Mouse (Mus musculus) heart, adult 18-20 months (tissue): ENCODE results near the gene Cep72. TPM values are rescaled to one million over a fixed set of nuclear protein-coding genes. Genes with fewer than 3 reads are reported as not detected.
"Not testable (repeated sequence)": the region's sequence is repeated elsewhere in the genome, so short reads cannot be mapped to it uniquely, and the experiment has no call there.

Experiments
- DNase-seq, 2 experiments: peaks; one replicate each; pipeline ENCODE4 v3.0.0; 2021 to 2022; ENCODE audit warnings: mixed read lengths in 1 of 2
- total RNA-seq, 2 experiments: library from RNA; stranded (reverse); gene quantifications; 2 replicates each; pipeline ENCODE4 v1.2.3; 2021

The Cep72 gene
- total RNA-seq, 2 experiments from 2014 or later, result 0.57 to 0.90 TPM

DNA sequence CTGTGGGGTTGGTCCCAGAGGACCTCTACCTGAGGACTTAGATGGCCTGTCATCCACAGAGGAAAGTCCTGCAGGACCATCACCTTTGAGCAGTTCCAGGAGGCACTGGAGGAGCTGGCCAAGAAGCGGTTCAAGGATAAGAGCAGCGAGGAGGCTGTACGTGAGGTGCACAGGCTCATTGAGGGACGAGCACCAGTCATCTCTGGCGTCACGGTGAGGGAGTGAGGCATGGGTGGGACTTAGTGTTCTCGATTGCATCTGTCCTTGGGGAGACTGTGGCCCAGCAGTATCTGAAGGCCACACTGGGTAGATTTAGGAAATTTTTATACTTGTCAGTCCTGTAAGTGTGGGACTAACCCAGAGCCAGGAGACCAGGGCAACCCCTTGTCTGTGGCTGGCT is 31.4 kb downstream of the Cep72 start:
- no peak for DNase-seq

DNA sequence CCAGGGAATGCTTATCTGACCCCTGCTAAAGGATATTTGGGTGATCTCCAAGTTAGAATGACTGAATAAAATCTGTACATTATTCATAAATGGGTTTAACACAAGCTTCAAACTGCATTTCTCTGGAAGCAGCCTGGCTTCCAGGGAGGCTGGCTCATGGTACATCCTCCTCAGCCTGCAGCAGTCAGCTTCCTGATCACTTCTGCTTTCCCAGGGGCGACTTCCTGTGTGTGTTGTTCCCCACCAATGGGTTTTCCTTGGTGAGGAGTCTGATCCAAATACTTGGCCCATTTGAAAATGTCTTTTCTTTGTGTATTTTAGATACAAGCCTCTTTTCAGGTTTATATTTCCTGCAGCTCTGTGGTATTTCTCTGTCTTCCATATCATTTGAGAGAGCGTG is 33.1 kb downstream of the Cep72 start:
- peak in 1 of 2 experiments; percentile 42 for DNase-seq

- no peak for DNase-seq
Measured at GRCm38 (mm10) chr13:74028116-74028515, 34.0 kb downstream of the Cep72 start.

GRCm38 (mm10) chr13:74026215-74026614 is 35.9 kb downstream of the Cep72 start:
- peak; percentile 75 to 79 for DNase-seq

DNA sequence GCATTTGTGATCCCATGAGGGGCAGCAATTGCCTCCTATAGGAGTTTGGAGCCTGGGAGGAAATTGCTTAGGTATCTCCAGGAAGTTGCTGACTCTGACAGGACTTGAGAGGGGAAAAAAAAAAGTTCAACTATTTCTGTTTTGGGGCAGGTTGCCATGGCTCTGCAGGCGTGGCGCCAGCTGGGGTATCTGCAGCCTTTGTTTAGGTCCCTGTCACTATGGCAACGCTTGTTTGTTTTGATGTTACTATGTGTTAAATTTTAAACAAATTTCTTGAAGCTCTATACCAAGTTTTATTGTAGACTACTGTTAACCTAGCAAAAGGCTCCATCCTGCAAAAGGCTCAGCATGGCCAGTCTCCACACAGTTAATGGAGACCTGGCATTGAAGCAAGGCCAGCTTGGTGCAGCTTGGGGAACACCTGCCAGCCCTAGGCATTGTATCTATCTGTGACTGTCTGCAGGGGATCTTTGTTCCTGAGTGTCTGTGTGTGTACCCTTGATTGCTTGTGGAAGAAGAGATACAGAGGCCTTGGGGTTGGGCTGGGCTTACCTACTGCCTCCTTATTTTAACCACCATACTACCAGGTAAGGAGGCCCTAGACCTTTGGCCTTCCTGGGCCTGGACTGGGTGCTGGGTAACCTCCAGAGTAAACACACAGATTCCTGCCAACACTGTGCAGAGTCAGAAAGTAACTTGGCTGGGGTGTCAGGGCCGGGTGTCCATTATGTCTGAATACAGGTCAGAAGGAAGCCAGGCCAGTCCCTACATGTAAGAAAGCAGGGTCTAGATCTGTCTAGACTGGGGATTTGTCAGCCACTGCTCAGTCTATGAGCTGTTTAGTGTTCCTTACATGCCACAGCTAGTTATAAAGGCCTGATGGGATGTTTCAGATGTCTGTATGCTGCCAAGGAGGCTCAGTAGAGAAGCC is 36.7 kb downstream of the Cep72 start:
- peak; percentile 75 to 79 for DNase-seq

DNA sequence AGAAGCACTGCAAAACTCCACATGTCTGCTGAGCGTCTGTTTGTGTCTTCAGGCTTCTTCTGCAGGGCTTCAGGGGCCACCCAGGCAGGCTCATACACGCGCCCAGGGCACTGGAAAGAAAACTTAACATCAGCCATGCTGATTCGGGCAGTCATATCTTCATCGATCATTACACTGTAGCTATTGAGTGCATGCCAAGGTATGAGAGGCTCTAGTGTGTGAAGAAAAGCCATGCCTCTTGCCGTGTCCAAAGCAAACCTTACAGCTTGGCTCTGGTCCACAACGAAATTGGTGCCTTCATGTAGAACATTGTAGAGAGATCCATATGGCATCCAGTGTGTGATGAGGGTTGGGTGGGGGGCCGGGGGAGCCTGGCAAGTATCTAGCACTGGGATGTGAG is 43.1 kb downstream of the Cep72 start:
- DNase-seq, result not testable (repeated sequence)

DNA sequence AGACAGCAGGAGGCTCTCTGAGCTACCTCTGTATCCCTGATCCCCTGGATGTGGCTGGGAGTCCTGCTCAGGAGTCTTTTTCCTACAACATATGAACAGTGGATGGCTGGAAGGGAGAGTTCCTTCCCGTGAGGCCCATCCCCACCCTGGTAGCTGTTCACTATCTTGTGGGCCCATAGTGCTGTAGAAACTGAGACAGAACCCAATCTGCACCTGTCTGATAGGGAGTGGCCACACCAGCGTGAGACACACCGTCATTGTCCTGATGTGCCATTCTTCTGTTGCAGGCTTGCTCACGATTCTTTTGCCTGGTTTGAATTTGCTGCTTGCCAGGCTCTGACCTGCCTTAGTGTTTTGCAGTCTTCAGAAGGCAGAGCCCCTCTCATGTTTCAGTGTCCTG is 44.7 kb downstream of the Cep72 start:
- no peak for DNase-seq

DNA sequence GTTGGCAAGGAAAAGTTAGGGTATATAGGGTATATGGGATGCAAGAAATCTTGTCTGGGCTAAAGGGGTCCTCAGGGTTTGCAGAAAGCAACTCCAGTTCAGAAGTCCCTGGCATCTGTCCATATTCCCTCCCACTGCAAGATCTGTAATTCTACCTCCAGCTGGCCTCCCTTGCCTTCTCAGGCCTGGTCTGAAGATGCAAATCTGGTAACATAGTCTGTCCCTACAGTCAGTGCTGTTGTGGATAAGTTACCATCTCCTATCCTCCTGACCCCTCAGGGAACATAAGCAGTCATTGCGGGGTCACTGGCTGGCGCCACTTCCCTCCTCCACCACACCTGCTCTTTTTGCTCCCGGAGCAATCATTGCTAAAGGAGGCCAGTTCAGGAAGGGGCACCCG is 46.2 kb downstream of the Cep72 start:
- DNase-seq, result no peak

DNA sequence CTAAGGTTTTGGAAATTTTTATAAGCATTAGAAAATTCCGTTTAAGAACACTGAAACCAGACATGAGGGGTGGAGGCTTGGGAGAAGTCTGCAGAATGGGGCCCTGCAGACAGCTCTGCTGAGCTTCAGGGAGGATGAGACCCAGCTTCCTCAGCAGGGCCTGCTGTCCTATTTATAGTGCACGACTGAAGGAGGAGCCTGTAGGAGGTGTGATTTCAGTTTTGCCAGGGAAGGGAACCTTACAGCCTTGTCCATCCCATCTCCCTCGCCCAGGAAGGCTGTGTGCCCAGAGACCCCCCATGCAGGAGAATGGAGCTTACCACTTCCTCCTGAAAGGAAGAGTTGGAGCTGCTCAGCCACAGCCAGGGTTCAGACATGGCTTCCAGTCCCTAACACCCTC is 51.4 kb downstream of the Cep72 start:
- peak in 1 of 2 experiments; percentile 31 for DNase-seq

DNA sequence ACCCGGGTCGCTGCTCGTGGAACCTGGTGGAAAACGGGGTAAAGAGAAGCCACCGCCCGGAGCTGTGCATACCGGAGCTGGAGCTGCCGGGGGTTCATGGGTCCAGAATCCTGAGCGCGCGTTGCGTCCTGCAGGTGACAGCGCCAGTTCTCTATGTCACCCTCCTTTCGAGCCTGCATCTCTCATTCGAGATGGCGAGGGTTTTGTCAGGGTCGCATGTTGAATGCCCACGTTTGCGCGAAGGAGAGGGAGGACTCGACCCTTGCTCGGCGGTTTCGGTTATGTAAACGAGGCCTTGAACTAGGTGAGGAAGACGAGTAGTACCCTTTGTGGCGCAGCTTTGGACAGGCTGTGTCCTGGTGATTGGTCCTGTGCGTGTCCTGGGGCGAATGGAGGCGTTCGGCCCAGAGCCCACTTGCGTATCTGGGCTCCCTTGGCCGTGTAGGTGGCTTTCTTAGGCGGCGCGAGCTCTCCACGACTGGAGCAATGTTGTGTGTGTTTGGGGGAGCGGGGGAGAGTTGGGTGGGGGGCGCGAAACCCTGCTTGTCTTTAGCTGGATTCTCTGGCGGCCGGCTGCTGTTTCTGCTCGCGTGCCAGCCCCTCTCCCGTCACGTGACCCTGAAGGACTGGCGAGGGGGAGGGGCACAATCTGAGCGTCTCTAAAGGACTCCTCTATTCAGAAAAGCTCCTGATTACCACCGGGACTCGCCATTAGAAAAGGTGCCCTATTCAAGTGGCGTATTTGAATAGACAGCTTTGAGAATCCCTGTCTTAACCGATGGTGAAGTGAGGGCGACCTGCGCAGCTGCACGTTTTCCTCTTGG is 52.1 kb downstream of the Cep72 start:
- peak; percentile 89 for DNase-seq

- peak; percentile 96 to 98 for DNase-seq
Measured at GRCm38 (mm10) chr13:74008948-74009718, 53.0 kb downstream of the Cep72 start, which contains the start of gene Tppp. Gene Tppp, plus strand, starts transcription at chr13:74009407.

DNA sequence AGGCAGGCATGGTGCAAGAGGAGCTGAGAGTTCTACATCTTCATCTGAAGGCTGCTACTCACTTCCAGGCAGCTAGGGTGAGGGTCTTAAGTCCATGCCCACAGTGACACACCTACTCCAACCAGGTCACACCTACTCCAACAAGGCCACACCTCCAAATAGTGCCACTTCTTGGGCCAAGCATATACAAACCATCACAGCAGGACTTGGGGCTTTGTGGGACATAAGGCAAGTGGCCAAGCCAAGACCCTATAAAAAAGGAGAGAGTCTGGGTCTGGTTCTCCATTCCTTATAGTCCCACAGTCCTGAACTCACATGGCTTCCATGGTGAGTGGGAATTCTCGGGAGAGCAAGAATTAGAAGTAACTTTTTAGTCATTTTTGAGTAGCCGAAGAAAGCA is 53.9 kb downstream of the Cep72 start:
- not testable (repeated sequence) for DNase-seq

GRCm38 (mm10) chr13:74006881-74007280 is 55.2 kb downstream of the Cep72 start:
- DNase-seq, result not testable (repeated sequence)

GRCm38 (mm10) chr13:74001492-74001891 is 60.6 kb downstream of the Cep72 start:
- DNase-seq, result no peak

- DNase-seq, result no peak
Measured at GRCm38 (mm10) chr13:74000961-74001360, 61.1 kb downstream of the Cep72 start.

GRCm38 (mm10) chr13:74000519-74000918 is 61.6 kb downstream of the Cep72 start:
- no peak for DNase-seq

DNA sequence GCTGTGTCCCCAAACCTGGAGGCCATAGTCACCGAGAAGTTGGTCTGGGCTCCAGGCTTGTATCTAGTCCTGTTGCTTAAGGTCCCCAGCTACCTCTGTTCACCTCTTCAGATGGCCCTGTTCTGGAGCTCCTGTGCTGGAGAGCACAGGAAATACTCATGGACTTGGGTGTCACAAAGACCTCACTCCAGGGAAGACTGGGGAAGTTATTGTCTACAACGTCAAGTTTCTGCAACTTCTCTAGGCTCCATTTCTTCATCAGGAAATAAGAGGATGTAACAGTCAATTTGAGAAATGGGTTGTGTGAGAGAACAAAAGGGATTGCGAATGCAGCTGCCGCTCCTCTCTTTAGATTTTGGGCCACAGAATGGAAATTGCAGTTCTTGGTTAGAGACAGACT is 65.6 kb downstream of the Cep72 start:
- no peak for DNase-seq

DNA sequence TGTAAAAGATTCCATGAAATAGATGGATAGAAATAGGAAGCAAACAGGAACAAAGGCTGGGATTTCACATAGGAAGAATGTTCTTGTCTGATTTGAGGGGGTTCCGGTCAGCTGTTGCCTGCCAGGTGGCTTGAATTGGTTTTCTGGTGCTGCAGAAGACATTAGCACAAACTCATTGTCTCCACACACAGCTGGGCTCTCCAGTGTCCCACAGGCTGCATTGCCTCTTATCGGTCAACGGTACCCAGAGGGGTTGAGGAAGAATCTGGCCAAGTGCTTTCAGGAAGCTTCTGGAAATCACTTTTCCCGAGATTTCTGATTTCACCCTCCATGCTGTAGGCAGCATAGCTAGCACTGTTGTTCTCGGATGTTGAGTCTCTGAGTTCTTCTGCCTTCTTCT is 70.8 kb downstream of the Cep72 start:
- DNase-seq, result peak; percentile 32 to 74

DNA sequence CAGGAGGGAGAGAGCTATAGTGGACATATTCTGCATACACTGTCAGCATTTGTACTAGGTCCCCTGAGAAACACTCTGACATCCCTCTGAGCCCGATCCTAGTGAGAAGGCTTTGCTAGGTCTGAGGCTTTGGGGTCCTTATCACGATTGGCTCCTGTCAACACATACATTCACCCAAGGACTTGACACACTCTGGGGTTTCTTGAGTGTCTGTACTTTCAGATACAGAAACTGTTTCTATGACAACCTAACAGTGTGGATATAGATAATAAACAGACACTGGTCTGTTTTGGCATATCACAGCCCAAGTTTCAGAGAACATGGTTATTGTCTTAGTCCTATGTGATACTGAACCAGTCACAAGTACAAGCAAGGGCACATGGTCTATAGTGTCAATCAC is 71.3 kb downstream of the Cep72 start:
- DNase-seq, result no peak

- DNase-seq, result no peak
Measured at GRCm38 (mm10) chr13:73990325-73990724, 71.8 kb downstream of the Cep72 start.
